Mouse (Mus musculus) testis, postnatal 10 days (tissue): ENCODE results near the gene Gm20388.

ENCODE experiments used
- DNase-seq: peaks from one replicate; pipeline ENCODE4 v3.0.0; 2021; ENCODE audit warnings: low spot score

Gm20388 gene

GRCm38 (mm10) chr8:120261338-120262120 lies 350.9 kb downstream of the Gm20388 start:
- DNase-seq: no peak

- DNase-seq: no peak
These were observed 353.2 kb downstream of the Gm20388 start for GRCm38 (mm10) chr8:120263879-120264278.

DNA sequence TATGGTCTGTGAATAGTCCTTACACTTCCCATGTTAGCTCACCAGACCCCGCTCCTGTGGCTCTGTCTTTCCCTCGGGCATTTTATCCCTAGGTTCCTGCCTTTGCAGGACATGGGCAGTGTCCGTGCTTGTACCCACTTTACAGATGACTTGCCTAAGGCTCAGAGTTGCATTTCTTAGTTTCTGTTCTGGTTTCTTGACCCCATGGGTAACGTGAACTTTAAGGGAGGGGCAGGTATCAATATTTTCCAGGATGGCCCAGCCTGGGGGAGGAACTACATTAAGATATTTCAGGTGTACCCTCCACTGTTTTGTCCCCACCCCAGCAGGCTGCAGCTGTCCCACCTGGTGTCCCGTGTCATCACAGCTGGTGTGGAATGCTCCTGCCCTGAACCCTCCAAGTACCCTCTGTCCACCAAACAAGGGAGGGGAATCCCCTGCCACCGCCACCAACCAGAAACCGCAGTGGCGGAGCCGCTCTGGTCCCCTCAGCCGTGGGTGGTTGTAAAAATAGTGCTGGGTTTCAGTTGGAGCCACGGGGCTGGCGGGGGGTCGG lies 353.8 kb downstream of the Gm20388 start:
- no peak for DNase-seq

DNA sequence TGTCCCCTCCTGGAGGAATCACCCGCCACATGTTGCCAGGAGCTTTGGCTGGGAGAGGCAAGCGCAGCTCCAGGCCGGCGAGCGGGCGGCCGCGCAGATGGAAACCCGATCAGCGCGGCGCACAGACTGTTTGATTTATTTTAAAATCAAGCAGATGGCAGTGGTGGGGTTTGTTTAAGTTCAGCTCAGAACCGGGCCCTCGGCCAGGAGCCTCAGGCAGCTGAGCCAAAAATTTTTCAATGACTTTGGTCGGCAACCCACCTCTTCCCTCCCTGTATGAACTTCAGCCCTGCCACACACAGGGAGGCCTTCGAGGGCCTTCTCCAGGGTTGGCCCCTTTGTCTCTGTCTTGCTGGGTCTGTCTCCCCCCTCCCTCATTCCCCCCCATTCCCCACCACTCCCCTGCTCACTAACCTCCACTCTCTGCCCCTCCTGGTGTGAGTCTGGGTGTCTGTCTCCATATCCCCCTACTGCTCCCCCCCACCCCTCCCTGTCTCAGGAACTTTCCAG lies 354.4 kb downstream of the Gm20388 start:
- DNase-seq: no peak

DNA sequence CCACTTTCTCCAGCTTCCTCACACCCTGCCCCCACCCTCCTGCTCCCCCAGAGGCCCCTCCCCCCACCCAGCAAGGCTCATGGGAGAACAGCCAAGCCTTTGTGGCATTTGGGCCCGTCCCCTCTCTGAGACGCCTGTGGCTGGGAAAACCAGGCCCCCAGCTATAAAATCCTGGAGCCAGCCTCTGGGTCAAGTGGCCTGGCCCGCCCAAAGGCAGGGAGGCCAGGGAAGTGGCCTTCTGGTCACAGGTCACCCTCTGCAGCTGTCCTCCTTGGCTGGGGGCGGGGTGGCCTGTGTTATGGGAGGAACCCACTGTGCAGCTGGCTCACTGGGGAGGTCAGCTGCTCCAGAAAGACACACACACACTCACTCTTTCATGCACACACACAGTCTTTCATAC lies 354.8 kb downstream of the Gm20388 start:
- peak; percentile 84 for DNase-seq

DNA sequence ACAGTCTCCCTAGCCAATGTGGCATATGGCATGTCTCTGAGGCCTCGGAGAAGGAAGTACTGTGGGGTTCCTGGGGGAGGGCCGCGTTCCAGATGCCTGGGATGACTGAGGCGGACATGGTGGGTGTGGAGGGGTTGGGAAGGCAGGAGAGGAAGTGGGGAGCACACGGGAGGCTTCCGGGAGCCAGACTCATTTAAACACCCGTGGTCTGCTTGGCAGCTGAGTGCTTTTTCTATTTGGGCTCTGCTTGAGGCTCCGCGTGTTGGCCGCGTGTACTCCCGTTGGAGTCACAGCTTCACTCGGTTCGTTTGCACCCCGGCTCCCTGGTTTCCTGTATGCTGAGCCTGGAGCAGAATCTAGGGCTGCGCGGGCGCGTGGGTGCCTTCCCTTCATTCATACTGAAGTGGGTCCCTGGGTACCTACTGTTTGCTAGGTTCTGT lies 357.9 kb downstream of the Gm20388 start:
- no peak for DNase-seq

DNA sequence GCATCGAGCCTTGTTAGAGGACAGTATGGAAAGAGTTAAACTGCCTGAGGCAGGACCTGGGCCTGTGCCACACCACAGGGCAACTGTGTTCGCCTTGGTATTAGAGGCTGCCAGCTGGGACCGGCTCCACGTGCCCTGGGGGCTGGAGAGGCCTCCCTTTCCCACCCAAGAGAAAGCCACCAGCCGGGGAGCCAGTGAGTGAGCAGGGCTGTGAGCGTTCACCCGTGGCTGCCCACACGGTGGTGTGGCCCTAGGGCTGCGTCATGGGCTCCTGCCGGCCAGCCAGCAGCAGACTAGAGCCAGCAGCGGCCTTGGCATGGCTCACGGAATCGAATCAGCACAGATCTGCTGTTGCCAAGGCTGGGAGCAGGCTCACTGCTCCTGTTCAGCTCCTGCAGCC lies 359.8 kb downstream of the Gm20388 start:
- no peak for DNase-seq

- no peak for DNase-seq
These were observed 362.8 kb downstream of the Gm20388 start for GRCm38 (mm10) chr8:120273430-120273829.

GRCm38 (mm10) chr8:120276051-120276890 lies 365.6 kb downstream of the Gm20388 start:
- DNase-seq: peak; percentile 95

GRCm38 (mm10) chr8:120276891-120277426 lies 366.3 kb downstream of the Gm20388 start:
- DNase-seq: peak; percentile 74

GRCm38 (mm10) chr8:120278009-120278408 lies 367.4 kb downstream of the Gm20388 start:
- DNase-seq: no peak

- DNase-seq: peak; percentile 73
These were observed 368.8 kb downstream of the Gm20388 start for GRCm38 (mm10) chr8:120279418-120279817.

GRCm38 (mm10) chr8:120281487-120281886 lies 370.8 kb downstream of the Gm20388 start:
- peak; percentile 86 for DNase-seq

GRCm38 (mm10) chr8:120282465-120282864 lies 371.8 kb downstream of the Gm20388 start:
- DNase-seq: no peak

GRCm38 (mm10) chr8:120284265-120284664 lies 373.6 kb downstream of the Gm20388 start:
- DNase-seq: no peak

DNA sequence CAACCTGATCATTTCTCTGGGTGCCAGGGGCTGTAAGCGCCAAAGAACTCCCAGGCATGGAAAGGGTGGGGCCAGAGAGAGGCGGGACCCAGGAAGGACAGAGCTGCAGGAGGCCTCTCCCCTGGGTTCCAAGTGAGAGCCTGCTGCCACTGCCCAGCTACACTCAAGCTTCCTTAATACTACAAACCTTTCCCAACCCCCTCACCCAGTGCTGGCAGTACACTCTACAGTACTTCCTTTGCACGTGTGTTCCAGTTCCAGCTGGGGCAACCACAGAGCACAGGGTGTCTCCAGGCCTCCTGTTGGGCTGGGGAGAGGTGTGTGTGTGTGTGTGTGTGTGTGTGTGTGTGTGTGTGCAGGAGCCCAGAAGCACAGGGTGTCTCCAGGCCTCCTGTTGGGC lies 374.4 kb downstream of the Gm20388 start:
- DNase-seq: no peak

DNA sequence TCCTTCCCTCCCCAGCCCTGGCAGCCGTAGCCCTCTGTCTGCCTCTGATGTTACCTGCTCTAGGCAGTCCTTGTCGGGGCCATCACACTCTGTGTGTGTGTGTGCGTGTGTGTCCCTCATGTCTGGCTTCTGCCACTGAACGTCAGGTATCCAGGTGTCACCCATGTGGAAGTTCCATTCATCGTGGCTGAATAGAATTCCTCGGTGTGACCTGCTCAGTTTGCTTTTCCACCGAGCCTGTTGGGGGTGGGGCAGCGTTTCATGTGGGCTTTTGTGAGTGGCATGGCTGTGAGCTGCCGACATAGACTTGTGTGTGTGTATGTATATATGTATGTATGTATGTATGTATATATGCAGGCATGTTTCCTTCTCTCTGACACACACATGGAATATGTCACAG lies 375.2 kb downstream of the Gm20388 start:
- DNase-seq: no peak

DNA sequence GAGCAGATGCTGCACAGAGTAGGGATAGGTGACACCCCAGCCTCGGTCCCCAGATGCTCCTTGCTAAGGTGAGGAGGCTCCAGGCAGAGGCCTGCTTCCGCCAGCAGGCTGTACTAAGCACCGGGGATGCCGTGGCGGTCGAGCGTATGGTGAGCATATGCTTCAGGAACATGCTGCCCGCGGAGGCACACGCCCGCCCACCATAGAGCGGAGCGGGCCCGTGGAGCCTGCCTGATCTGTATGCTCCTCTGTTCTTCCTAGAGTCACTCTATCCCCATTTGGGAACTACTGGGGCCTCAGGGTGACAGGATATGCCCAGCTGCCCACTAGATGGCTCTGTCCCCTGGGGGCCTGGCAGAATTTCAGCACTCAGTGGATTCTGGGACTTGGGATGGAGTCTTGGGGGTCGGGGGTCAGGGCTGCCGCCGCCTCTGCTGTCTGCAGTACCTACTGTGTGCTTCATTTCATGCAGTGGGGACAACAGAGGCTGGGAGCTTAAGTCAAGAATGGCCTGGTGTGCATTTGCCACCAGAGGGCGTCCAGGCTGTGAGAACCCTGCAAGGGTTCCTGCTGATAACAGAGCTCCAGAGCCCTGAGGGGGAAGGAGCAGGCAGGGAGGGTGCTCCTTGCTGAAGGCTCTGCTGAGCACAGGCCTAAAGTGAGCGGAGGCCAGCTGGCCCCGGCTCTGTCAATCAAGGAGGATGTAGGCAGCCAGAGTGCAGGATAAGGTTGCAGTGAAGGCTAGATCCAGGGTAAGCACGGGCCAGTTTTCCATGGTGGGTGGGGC lies 377.7 kb downstream of the Gm20388 start:
- peak; percentile 82 for DNase-seq

DNA sequence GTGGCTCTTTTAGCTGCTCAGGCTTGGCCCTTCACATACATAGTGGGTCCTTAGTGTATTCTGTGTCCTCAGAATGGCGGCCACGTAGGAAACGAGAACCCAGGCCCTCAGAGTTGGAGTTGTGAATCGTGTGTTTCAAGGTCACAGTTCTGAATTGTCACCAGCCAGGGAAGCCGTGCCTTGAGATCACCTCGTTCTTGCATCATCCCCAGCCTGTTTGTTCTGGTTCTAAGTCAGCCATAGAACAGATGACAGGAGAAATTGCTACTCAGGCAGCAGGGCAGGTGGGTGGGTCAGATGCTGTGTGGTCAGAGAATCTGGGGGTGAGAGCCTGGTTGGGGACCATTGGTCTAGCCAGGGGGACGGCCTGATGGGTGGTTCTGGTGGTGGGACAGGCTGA lies 378.6 kb downstream of the Gm20388 start:
- no peak for DNase-seq

GRCm38 (mm10) chr8:120289698-120290181 lies 379.1 kb downstream of the Gm20388 start:
- no peak for DNase-seq

DNA sequence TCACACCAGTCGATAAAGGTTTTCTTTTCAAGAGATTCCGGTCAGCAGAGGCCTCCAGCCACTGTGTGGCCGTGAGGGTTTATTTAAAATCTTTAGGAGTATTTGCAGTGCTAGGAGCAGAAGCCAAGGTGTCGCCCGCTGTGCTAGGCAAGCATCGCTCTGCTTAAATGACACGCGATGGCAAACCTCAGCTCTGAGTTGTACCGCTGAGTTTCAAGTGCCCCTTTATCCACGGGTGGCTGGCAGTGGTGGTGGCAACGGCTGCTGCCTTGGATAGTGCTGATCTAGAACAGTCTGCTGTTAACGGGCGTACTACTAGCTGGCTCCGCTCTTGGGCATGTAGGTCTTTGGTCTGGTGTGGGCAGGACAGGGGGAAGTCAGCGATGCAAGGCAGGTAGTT lies 380.0 kb downstream of the Gm20388 start:
- no peak for DNase-seq
